Mouse (Mus musculus) lung, postnatal 0 days (tissue): Measurements from ENCODE around the gene Kmt2e. TPM values are rescaled to one million over a fixed set of nuclear protein-coding genes. Genes with fewer than 3 reads are reported as not detected.

ENCODE experiments used
- ATAC-seq: fragments of 200-750 bp; cut with Nextera tagmentation; 2 replicates; pipeline ENCODE4 v1.8.0; 2017; ENCODE audit warnings: moderate library complexity
- DNase-seq: peaks from one replicate; pipeline ENCODE4 v3.0.0-alpha.2; 2016; ENCODE audit warnings: low spot score
- H3K27ac ChIP-seq: fragments of 300-500 bp; sonication (generic); 2 replicates; pipeline ENCODE4 v1.5.1; 2014; ENCODE audit warnings: antibody characterized with exemption, mild to moderate bottlenecking, low read length, mixed read lengths
- H3K27me3 ChIP-seq: fragments of 300-500 bp; sonication (generic); replicated peaks from 2 replicates; pipeline ENCODE4 v1.6.1; 2014; ENCODE audit warnings: low read length, mixed read lengths; ENCODE audit not compliant: insufficient read depth
- H3K36me3 ChIP-seq: fragments of 300-500 bp; sonication (generic); 2 replicates; pipeline ENCODE4 v1.6.1; 2014; ENCODE audit warnings: low read length, mixed read lengths; ENCODE audit not compliant: insufficient read depth
- H3K4me1 ChIP-seq: fragments of 300-500 bp; sonication (generic); 2 replicates; pipeline ENCODE4 v1.6.1; 2014; ENCODE audit warnings: antibody characterized with exemption, low read depth, low read length, mixed read lengths; ENCODE audit not compliant: insufficient read depth
- H3K4me2 ChIP-seq: fragments of 300-500 bp; sonication (generic); replicated peaks from 2 replicates; pipeline ENCODE4 v1.6.1; 2014; ENCODE audit warnings: low read depth, mild to moderate bottlenecking, low read length, moderate library complexity, mixed read lengths
- H3K4me3 ChIP-seq: fragments of 300-500 bp; sonication (generic); 2 replicates; pipeline ENCODE4 v1.5.1; 2014; ENCODE audit warnings: low read depth, low read length
- H3K9ac ChIP-seq: fragments of 300-500 bp; sonication (generic); replicated peaks from 2 replicates; pipeline ENCODE4 v1.6.1; 2014; ENCODE audit warnings: low read depth, mild to moderate bottlenecking
- H3K9me3 ChIP-seq: fragments of 300-500 bp; sonication (generic); 2 replicates; pipeline ENCODE4 v1.6.1; 2016; ENCODE audit warnings: low read length, mixed read lengths
- CTCF ChIP-seq: IDR thresholded peaks from 2 replicates; pipeline ENCODE4 v1.5.1; 2016; ENCODE audit warnings: antibody characterized with exemption, mild to moderate bottlenecking
- EP300 ChIP-seq: IDR thresholded peaks from 2 replicates; pipeline ENCODE4 v1.6.1; 2016; ENCODE audit warnings: antibody characterized with exemption, mild to moderate bottlenecking, control low read depth
- WGBS: fragments of 180-500 bp; shearing (Covaris S2); extraction: QIAGEN DNeasy Blood & Tissue Kit; methylation state at CpG from one replicate; pipeline ENCODE4 v1.1.7; 2014; 5-methylcytosine and 5-hydroxymethylcytosine counted together
- polyA plus RNA-seq: library from polyadenylated mRNA; unstranded; fragments of >200 nt; fragmentation: Nextera tagmentation; extraction: Ambion mirVana; gene quantifications from 2 replicates; pipeline ENCODE4 v1.2.1, GENCODE M21; 2015

Gene Kmt2e
- polyA plus RNA-seq, 1 experiment from 2014 or later, result 97.3 TPM

- ATAC-seq (no peak), DNase-seq (no peak)
- no peak overlapping the region for H3K27ac ChIP-seq
- H3K4me2 ChIP-seq, result no peak overlapping the region
- H3K27me3 ChIP-seq, result no peaks in the 10 kb centered on the region
- TF ChIP-seq EP300, result no peak
- TF ChIP-seq CTCF, result no peak
- H3K4me3 ChIP-seq, result no peak overlapping the region
- H3K4me1 ChIP-seq, result no peaks in the 10 kb centered on the region
- peaks cover 45% of the 10 kb centered on the region for H3K36me3 ChIP-seq
- 88% methylated on average over 6 of the region's 6 CpGs for WGBS
- H3K9ac ChIP-seq, result no peak overlapping the region
- no peaks in the 10 kb centered on the region for H3K9me3 ChIP-seq
These were observed 66.5 kb downstream of the Kmt2e start for GRCm38 (mm10) chr5:23500715-23501114.

- no peak overlapping the region for H3K4me2 ChIP-seq
- no peak overlapping the region for H3K4me3 ChIP-seq
- no peak for TF ChIP-seq EP300
- TF ChIP-seq CTCF, result no peak
- H3K27me3 ChIP-seq, result no peaks in the 10 kb centered on the region
- H3K9me3 ChIP-seq, result no peaks in the 10 kb centered on the region
- 67% methylated on average over 13 of the region's 13 CpGs for WGBS
- H3K4me1 ChIP-seq, result no peaks in the 10 kb centered on the region
- ATAC-seq (0 out of 2 replicates have a peak, but pooled peaks have one; percentile 7), DNase-seq (no peak)
- H3K9ac ChIP-seq, result no peak overlapping the region
- peaks cover 37% of the 10 kb centered on the region for H3K36me3 ChIP-seq
- no peak overlapping the region for H3K27ac ChIP-seq
These were observed 67.5 kb downstream of the Kmt2e start for GRCm38 (mm10) chr5:23501582-23502316.

DNA sequence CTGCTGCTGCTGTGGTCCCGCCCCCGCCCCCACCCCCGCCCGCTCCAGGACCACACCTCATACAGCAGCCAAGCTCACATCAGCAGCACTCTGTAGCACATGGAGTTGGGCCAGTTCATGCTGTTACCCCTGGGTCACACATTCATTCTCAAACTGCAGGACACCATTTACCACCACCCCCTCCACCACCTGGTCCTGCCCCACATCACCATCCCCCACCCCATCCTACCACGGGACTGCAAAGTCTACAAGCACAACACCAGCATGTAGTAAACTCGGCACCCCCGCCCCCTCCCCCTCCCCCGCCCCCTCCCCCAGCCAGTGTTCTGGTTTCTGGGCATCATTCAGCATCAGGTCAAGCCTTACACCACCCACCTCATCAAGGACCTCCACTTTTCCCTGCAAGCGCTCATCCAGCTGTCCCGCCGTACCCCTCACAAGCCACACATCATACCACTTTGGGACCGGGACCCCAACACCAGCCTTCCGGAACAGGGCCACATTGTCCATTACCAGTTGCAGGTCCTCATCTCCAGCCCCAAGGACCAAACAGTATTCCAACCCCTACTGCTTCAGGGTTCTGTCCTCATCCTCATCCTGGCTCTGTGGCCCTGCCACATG lies 68.2 kb downstream of the Kmt2e start:
- TF ChIP-seq EP300 (no peak), CTCF (no peak)
- H3K27me3 ChIP-seq, result no peaks in the 10 kb centered on the region
- WGBS, result 80% methylated on average over 12 of the region's 13 CpGs
- DNase-seq (no peak), ATAC-seq (peak; percentile 23; the same call in 1 of the 2 replicates)
- H3K9ac ChIP-seq, result no peak overlapping the region
- no peaks in the 10 kb centered on the region for H3K9me3 ChIP-seq
- no peak overlapping the region for H3K4me2 ChIP-seq
- no peak overlapping the region for H3K4me3 ChIP-seq
- peaks cover 32% of the 10 kb centered on the region for H3K36me3 ChIP-seq
- H3K27ac ChIP-seq, result no peak overlapping the region
- H3K4me1 ChIP-seq, result no peaks in the 10 kb centered on the region

DNA sequence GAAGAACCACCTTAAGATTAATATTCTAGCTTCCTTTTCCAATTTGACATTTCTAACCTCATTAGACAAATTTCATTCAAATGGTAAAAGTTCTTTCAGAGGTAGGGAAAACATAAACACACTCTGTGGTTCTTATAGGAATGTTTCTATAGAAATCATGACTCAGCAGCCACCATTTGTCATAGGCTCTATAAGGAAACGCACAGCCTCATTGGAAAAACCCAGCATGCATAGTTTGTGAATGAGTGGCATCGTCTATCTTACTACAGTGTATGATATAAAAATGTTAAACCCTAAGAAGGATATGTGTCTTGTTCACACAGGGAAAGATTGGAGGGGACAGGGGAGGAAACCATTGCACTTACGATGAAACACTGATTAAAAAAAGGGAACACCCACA lies 71.3 kb downstream of the Kmt2e start:
- no peaks in the 10 kb centered on the region for H3K4me1 ChIP-seq
- H3K36me3 ChIP-seq, result peaks cover 11% of the 10 kb centered on the region; the same call in 1 of the 2 replicates
- H3K27me3 ChIP-seq, result no peaks in the 10 kb centered on the region
- no peak overlapping the region for H3K9ac ChIP-seq
- no peaks in the 10 kb centered on the region for H3K9me3 ChIP-seq
- H3K4me2 ChIP-seq, result no peak overlapping the region
- no peak for TF ChIP-seq CTCF
- no peak for TF ChIP-seq EP300
- no peak for ATAC-seq
- no peak overlapping the region for H3K27ac ChIP-seq
- H3K4me3 ChIP-seq, result no peak overlapping the region
- DNase-seq, result no peak
- WGBS, result 80% methylated on average over 3 of the region's 3 CpGs

DNA sequence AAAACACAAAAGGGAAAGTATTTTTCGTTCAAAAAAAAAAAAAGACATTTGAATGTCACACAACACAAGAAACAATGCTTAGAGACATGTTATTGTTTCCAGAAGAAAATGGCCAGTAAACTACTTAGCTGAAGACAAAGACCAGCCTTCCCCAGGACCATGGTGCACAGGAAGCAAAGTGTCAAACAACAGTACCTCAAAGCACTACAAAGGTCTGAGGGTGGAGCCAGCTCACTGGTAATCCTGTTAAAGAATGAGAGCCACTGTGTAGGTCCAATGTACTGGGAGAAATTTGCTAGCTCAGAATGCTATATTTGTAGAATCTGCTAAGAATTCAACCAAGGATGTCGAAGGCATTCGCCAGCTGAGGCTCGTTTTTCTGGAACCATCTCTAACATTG lies 73.0 kb downstream of the Kmt2e start:
- DNase-seq (peak; percentile 13), ATAC-seq (no peak)
- no peaks in the 10 kb centered on the region for H3K9me3 ChIP-seq
- no peak overlapping the region for H3K4me3 ChIP-seq
- TF ChIP-seq EP300 (no peak), CTCF (no peak)
- H3K4me1 ChIP-seq, result no peaks in the 10 kb centered on the region
- H3K9ac ChIP-seq, result no peak overlapping the region
- no peak overlapping the region for H3K27ac ChIP-seq
- no peaks in the 10 kb centered on the region for H3K36me3 ChIP-seq
- H3K4me2 ChIP-seq, result no peak overlapping the region
- 72% methylated on average over 4 of the region's 4 CpGs for WGBS
- H3K27me3 ChIP-seq, result no peaks in the 10 kb centered on the region

- Histone ChIP-seq H3K4me3 (no peak overlapping the region), H3K27me3 (no peaks in the 10 kb centered on the region), H3K27ac (no peak overlapping the region), H3K9ac (no peak overlapping the region), H3K4me2 (no peak overlapping the region), H3K4me1 (no peaks in the 10 kb centered on the region), H3K9me3 (no peaks in the 10 kb centered on the region), H3K36me3 (peaks cover 7% of the 10 kb centered on the region; the same call in 1 of the 2 replicates)
- TF ChIP-seq EP300 (no peak), CTCF (no peak)
- 86% methylated on average over 6 of the region's 6 CpGs for WGBS
- DNase-seq (no peak), ATAC-seq (no peak)
These were observed 74.4 kb downstream of the Kmt2e start for GRCm38 (mm10) chr5:23508630-23509029.
